35 mouse cellular contexts compared by ENCODE assay signal in genomic region chr15:32275020-32275419, GRCm38 (mm10). TPM values are rescaled to one million over a fixed set of nuclear protein-coding genes. Genes with fewer than 3 reads are reported as not detected.
"Had no signal": no experiment of that assay in that cellular context is flagged by ENCODE, and none has a peak within 500 bp of the region (broad histone marks: within the 10 kb centered on the region; RNA-seq: fewer than 3 reads in every experiment).

No protein-coding gene starts in this region.

- H3K4me3 ChIP-seq: limb, embryonic 10.5 days; limb, embryonic 12.5 days; limb, embryonic 13.5 days; limb, embryonic 15.5 days; liver, embryonic 12.5 days; liver, embryonic 13.5 days; liver, embryonic 15.5 days; lung, embryonic 15.5 days; megakaryocyte, embryonic 14.5 days; midbrain, embryonic 10.5 days; midbrain, embryonic 12.5 days; midbrain, embryonic 13.5 days; midbrain, embryonic 15.5 days; myocyte; neural tube, embryonic 12.5 days; neural tube, embryonic 13.5 days had no signal

- H3K4me2 ChIP-seq: limb, embryonic 12.5 days; limb, embryonic 13.5 days; limb, embryonic 15.5 days; liver, embryonic 11.5 days; liver, embryonic 12.5 days; liver, embryonic 13.5 days; liver, embryonic 15.5 days; lung, embryonic 14.5 days; lung, embryonic 15.5 days; midbrain, embryonic 11.5 days; midbrain, embryonic 12.5 days; midbrain, embryonic 13.5 days; midbrain, embryonic 15.5 days; neural tube, embryonic 12.5 days; neural tube, embryonic 13.5 days had no signal

- H3K9me3 ChIP-seq: limb, embryonic 10.5 days; limb, embryonic 12.5 days; limb, embryonic 13.5 days; limb, embryonic 15.5 days; liver, embryonic 12.5 days; liver, embryonic 13.5 days; liver, embryonic 15.5 days; lung, embryonic 15.5 days; megakaryocyte, embryonic 14.5 days; midbrain, embryonic 10.5 days; midbrain, embryonic 12.5 days; midbrain, embryonic 13.5 days; midbrain, embryonic 15.5 days; neural tube, embryonic 12.5 days; neural tube, embryonic 13.5 days had no signal

- H3K9ac ChIP-seq: limb, embryonic 12.5 days; limb, embryonic 13.5 days; limb, embryonic 15.5 days; liver, embryonic 12.5 days; liver, embryonic 13.5 days; liver, embryonic 14.5 days; liver, embryonic 15.5 days; liver, postnatal 0 days; lung, embryonic 14.5 days; lung, embryonic 15.5 days; midbrain, embryonic 12.5 days; midbrain, embryonic 13.5 days; midbrain, embryonic 15.5 days; neural tube, embryonic 12.5 days; neural tube, embryonic 13.5 days had no signal

- DNase-seq: left cerebral cortex, postnatal 4 days; liver; liver, embryonic 13.5 days; liver, postnatal 0 days; lung, adult 18-20 months; lung, adult 2 months; lung, embryonic 14.5 days; lung, postnatal 10 days; lung, postnatal 14 days; lung, postnatal 36 days; lung, postnatal 4 days; midbrain, embryonic 14.5 days had no signal

- H3K27ac ChIP-seq: limb, embryonic 10.5 days; limb, embryonic 12.5 days; limb, embryonic 13.5 days; limb, embryonic 15.5 days; liver, embryonic 12.5 days; liver, embryonic 13.5 days; liver, embryonic 14.5 days; liver, embryonic 15.5 days; lung, embryonic 15.5 days; macrophage; midbrain, embryonic 10.5 days; midbrain, embryonic 12.5 days; midbrain, embryonic 13.5 days; midbrain, embryonic 15.5 days; neural tube, embryonic 12.5 days; neural tube, embryonic 13.5 days had no signal

- H3K4me1 ChIP-seq: liver, embryonic 12.5 days; liver, embryonic 13.5 days; liver, embryonic 15.5 days; megakaryocyte, embryonic 14.5 days had no signal

- H3K36me3 ChIP-seq: limb, embryonic 15.5 days; liver, embryonic 12.5 days; liver, embryonic 13.5 days; liver, embryonic 15.5 days; lung, embryonic 15.5 days; midbrain, embryonic 10.5 days; midbrain, embryonic 12.5 days; midbrain, embryonic 13.5 days; midbrain, embryonic 15.5 days; neural tube, embryonic 12.5 days; neural tube, embryonic 13.5 days had no signal

- ATAC-seq: liver, embryonic 12.5 days; liver, postnatal 0 days; midbrain, embryonic 13.5 days; midbrain, embryonic 15.5 days; midbrain, embryonic 16.5 days had no signal

- H3K27me3 ChIP-seq: limb, embryonic 12.5 days; limb, embryonic 13.5 days; limb, embryonic 15.5 days; liver, embryonic 12.5 days; liver, embryonic 13.5 days; liver, embryonic 15.5 days; lung, embryonic 15.5 days; megakaryocyte, embryonic 14.5 days; midbrain, embryonic 12.5 days; midbrain, embryonic 15.5 days; neural tube, embryonic 12.5 days; neural tube, embryonic 13.5 days had no signal

RNA-seq across cellular contexts. Expression of gene Sema5a, which starts 30.4 kb away (rescaled TPM):
- total RNA-seq: megakaryocyte progenitor cell, adult 5-6 weeks; megakaryocyte-erythroid progenitor cell, adult 5-6 weeks; monocyte, adult 5-6 weeks had no signal
- polyA plus RNA-seq: macrophage had no signal
